Mouse (Mus musculus) testis, adult 2 months (tissue): ENCODE results near the gene Morc3. TPM values are rescaled to one million over a fixed set of nuclear protein-coding genes. Genes with fewer than 3 reads are reported as not detected.

ENCODE experiments used
- H3K27ac ChIP-seq: fragments of 200-500 bp; 2 replicates; pipeline ENCODE4 v1.5.1; 2012; ENCODE audit warnings: low read depth, low read length; ENCODE audit not compliant: control insufficient read depth, insufficient read depth
- H3K27me3 ChIP-seq: fragments of 200-500 bp; 2 replicates; pipeline ENCODE4 v1.6.1; 2012; ENCODE audit warnings: mild to moderate bottlenecking, low read length, moderate library complexity; ENCODE audit not compliant: control insufficient read depth, insufficient read depth
- H3K36me3 ChIP-seq: fragments of 200-500 bp; 2 replicates; pipeline ENCODE4 v1.6.1; 2012; ENCODE audit warnings: mild to moderate bottlenecking, low read length; ENCODE audit not compliant: control insufficient read depth, insufficient read depth
- H3K4me1 ChIP-seq: fragments of 200-500 bp; 2 replicates; pipeline ENCODE4 v1.6.1; 2012; ENCODE audit warnings: low read length; ENCODE audit not compliant: control insufficient read depth, insufficient read depth
- H3K4me3 ChIP-seq: fragments of 200-500 bp; 2 replicates; pipeline ENCODE4 v1.5.1; 2012; ENCODE audit warnings: low read depth, mild to moderate bottlenecking, low read length, moderate library complexity, mixed read lengths; ENCODE audit not compliant: control insufficient read depth
- CTCF ChIP-seq: fragments of 200-500 bp; IDR thresholded peaks from 2 replicates; pipeline ENCODE4 v1.5.1; 2012; ENCODE audit warnings: low read depth, mild to moderate bottlenecking, inconsistent platforms, low read length, moderate library complexity; ENCODE audit not compliant: control insufficient read depth, insufficient read depth, insufficient replicate concordance
- POLR2A ChIP-seq: fragments of 200-500 bp; IDR thresholded peaks from 2 replicates; pipeline ENCODE4 v1.6.1; 2012; ENCODE audit warnings: low read depth, mild to moderate bottlenecking, inconsistent platforms, low read length, moderate library complexity; ENCODE audit not compliant: control insufficient read depth
- polyA plus RNA-seq: library from polyadenylated mRNA; depleted of rRNA; stranded (reverse); fragments of >200 nt; gene quantifications from 2 replicates; pipeline ENCODE4 v1.2.3, GENCODE M21; 2012

The Morc3 gene
- polyA plus RNA-seq, 1 experiment: 11.6 TPM

- no peak for TF ChIP-seq CTCF
- no peak for TF ChIP-seq POLR2A
- H3K4me1 ChIP-seq: no peaks in the 10 kb centered on the region
- H3K4me3 ChIP-seq: no peak overlapping the region
- H3K36me3 ChIP-seq: no peaks in the 10 kb centered on the region
- H3K27ac ChIP-seq: no peak overlapping the region
- no peaks in the 10 kb centered on the region for H3K27me3 ChIP-seq
Observed at GRCm38 (mm10) chr16:93794845-93795244, 37.1 kb upstream of the Morc3 start.

GRCm38 (mm10) chr16:93795391-93795790 lies 36.5 kb upstream of the Morc3 start:
- Histone ChIP-seq H3K27ac (no peak overlapping the region), H3K4me3 (no peak overlapping the region), H3K27me3 (no peaks in the 10 kb centered on the region), H3K36me3 (no peaks in the 10 kb centered on the region; the same call in 1 of the 2 replicates), H3K4me1 (no peaks in the 10 kb centered on the region)
- TF ChIP-seq CTCF (no peak), POLR2A (no peak)

GRCm38 (mm10) chr16:93797021-93797840 lies 34.7 kb upstream of the Morc3 start:
- Histone ChIP-seq H3K4me3 (no peak overlapping the region), H3K27me3 (no peaks in the 10 kb centered on the region), H3K27ac (no peak overlapping the region), H3K36me3 (no peaks in the 10 kb centered on the region; the same call in 1 of the 2 replicates), H3K4me1 (no peaks in the 10 kb centered on the region)
- TF ChIP-seq CTCF (no peak), POLR2A (no peak)

- TF ChIP-seq POLR2A: no peak
- no peak for TF ChIP-seq CTCF
- H3K27ac ChIP-seq: no peak overlapping the region
- H3K4me3 ChIP-seq: no peak overlapping the region
- no peaks in the 10 kb centered on the region for H3K4me1 ChIP-seq
- no peaks in the 10 kb centered on the region; the same call in 1 of the 2 replicates for H3K36me3 ChIP-seq
- H3K27me3 ChIP-seq: no peaks in the 10 kb centered on the region
Observed at GRCm38 (mm10) chr16:93797841-93798492, 34.0 kb upstream of the Morc3 start.

GRCm38 (mm10) chr16:93798623-93799022 lies 33.3 kb upstream of the Morc3 start:
- TF ChIP-seq POLR2A (no peak), CTCF (no peak)
- no peaks in the 10 kb centered on the region; the same call in 1 of the 2 replicates for H3K36me3 ChIP-seq
- H3K4me3 ChIP-seq: no peak overlapping the region

GRCm38 (mm10) chr16:93799071-93799470 lies 32.9 kb upstream of the Morc3 start:
- TF ChIP-seq POLR2A (no peak), CTCF (no peak)
- Histone ChIP-seq H3K4me3 (no peak overlapping the region), H3K4me1 (no peaks in the 10 kb centered on the region), H3K36me3 (no peaks in the 10 kb centered on the region; the same call in 1 of the 2 replicates), H3K27ac (no peak overlapping the region), H3K27me3 (no peaks in the 10 kb centered on the region)

More at GRCm38 (mm10) chr16:93798623-93799022, 33.3 kb upstream of the Morc3 start:
- H3K27me3 ChIP-seq: no peaks in the 10 kb centered on the region
- H3K27ac ChIP-seq: no peak overlapping the region
- H3K4me1 ChIP-seq: no peaks in the 10 kb centered on the region

- H3K27ac ChIP-seq: no peak overlapping the region
- no peak overlapping the region for H3K4me3 ChIP-seq
Observed at GRCm38 (mm10) chr16:93799936-93800335, 32.0 kb upstream of the Morc3 start.

More at GRCm38 (mm10) chr16:93799936-93800335, 32.0 kb upstream of the Morc3 start:
- Histone ChIP-seq H3K4me1 (no peaks in the 10 kb centered on the region), H3K27me3 (no peaks in the 10 kb centered on the region), H3K36me3 (no peaks in the 10 kb centered on the region; the same call in 1 of the 2 replicates)
- no peak for TF ChIP-seq POLR2A
